Mouse (Mus musculus) A20 (cell line): Measurements from ENCODE around the gene Tmem44.
"Not testable (repeated sequence)": the region's sequence is repeated elsewhere in the genome, so short reads cannot be mapped to it uniquely, and the experiment has no call there.

ENCODE experiments used
- DNase-seq: peaks from one replicate; pipeline ENCODE4 v3.0.0-alpha.2; 2011; ENCODE audit warnings: low read depth, low spot score

Tmem44 gene

GRCm38 (mm10) chr16:30497307-30497706, 53.3 kb downstream of the Tmem44 start:
- no peak for DNase-seq

DNA sequence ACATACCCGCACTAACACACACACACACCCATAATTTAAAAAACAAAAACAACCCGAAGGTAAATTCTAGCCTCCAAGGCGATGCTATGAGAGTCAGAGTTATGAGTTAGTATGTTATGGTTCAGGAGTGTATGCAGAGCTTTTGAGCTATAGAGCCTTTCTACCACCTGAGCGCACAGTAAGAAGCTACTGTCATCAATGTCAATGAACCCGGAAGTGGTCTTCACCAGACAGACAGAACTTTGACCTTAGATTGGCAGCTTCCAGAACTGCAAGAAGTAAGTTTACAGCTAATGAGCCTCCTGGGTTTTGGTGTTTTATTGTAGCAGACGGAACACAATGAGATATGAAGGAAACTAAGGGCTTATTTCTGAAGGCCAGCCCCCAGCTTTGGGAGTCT, 55.8 kb downstream of the Tmem44 start:
- no peak for DNase-seq

DNA sequence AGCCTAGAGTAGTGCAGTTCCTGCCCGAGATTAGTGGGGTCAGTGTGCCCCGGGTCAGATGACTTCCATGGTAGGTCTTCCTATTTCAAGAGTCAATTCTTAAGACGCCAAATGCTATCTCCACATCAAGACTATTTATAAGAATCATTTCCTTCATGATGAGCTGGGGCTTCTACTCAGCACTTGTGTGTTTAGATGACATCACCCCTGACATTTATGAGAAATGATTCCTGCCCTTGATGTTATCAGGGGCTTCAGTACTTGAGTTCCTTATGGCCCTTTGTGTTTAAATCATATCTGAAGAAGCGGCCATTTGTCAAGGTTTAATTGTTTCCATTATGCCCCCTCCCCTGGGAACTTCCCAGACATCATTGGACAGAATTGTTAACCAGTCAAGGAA, 58.9 kb downstream of the Tmem44 start:
- DNase-seq = no peak

DNA sequence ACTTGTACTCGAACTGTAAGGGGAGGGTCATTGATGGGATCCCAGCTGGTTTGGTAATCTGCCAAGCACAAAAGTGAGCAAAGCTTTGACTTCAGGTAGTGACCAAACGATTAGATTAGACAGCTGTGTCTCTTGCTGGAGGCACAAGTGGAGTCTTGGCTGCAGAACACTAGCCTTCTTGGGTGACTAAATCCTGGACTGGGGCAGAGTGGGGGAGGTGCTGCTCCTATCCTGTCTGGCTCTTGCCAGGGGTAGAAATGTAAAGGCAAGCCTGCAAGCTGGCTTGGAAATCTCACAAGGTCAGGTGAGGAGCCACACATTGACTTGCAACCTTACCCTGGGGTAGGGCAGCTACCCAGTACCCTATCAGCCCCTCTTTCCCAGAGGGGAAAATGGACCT, 59.9 kb downstream of the Tmem44 start:
- DNase-seq = no peak

DNA sequence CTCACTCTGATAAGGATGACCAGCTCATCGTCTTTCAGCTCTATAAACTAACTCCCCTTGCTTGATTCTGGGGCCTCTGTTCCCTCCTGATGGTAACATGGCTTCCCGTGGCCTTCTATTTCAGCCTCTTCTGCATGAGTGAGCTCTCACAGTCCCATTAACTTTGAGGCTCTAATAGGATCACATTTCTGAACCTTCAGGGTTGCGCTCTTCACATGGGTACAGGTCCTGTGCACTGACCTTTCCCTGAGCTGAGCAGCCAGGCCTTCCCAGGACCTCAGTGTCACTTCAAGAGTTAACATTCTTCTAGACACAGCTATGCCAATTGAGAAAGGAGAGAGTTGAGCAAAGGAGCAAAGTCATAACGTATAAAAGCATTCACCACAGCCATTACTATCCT, 60.3 kb downstream of the Tmem44 start:
- no peak for DNase-seq

- no peak for DNase-seq
These were observed 61.0 kb downstream of the Tmem44 start for GRCm38 (mm10) chr16:30489662-30490061.

GRCm38 (mm10) chr16:30486498-30486897, 64.1 kb downstream of the Tmem44 start:
- DNase-seq = no peak

- no peak for DNase-seq
These were observed 72.9 kb downstream of the Tmem44 start for GRCm38 (mm10) chr16:30477791-30478190.

DNA sequence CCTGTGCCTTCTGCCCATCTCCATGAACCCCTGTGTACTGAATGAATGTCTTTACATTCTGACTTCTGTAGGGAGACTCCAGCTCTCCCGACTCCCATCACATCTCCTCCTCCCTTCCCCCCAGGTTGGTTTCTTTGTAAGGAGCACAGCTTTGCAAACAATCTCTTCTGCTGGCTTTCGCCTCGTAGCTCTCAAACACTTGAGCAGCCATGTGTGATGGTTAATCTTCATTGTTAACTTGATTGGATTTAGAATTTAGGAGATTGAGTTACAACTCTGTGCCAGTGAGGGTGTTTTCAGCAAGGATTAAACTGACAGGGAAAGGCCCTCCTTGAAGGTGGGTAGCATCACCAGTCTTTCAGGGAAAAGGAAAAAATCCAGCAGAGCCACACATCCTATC, 73.6 kb downstream of the Tmem44 start:
- no peak for DNase-seq

DNA sequence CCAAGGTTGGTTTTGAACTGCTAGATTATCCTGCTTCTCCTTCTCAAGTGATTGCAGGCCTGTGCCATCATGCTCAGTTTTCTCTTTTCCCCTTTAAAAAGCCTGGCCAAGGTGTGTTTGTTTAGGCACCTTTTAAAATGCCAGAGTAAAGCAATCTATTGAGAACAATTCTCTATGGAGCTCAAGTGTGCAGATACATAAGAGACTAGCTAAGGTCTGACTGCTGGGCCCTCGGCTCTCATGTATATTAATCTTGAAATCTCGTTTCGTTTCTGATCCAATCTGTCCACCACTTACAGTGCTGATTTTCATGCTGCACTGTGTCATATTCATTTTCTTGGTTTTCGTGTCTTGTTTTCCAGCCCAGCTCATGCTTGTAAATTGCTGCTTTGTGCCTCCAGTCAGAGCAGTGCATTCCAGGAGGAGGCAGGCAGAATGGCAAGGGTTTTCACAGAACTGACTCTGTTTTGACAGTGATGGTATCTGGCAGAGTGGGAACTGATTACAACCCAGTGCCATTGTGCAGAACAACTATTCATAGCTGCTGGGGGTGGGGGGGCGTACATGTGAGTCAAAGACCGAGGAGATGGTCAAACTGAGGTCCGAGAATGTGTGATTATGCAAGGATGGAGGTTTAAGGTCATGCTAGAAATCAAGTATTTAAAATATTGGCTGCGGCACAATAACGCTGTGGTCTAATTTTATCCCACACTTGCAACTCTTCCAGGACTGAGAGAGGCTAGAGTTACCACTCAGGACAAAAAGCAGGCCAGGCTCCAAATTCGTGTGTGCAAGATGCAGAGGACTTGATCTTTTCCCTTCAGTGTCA, 74.8 kb downstream of the Tmem44 start:
- DNase-seq = no peak

GRCm38 (mm10) chr16:30472447-30472846, 78.2 kb downstream of the Tmem44 start:
- no peak for DNase-seq

GRCm38 (mm10) chr16:30471912-30472311, 78.7 kb downstream of the Tmem44 start:
- DNase-seq = no peak

DNA sequence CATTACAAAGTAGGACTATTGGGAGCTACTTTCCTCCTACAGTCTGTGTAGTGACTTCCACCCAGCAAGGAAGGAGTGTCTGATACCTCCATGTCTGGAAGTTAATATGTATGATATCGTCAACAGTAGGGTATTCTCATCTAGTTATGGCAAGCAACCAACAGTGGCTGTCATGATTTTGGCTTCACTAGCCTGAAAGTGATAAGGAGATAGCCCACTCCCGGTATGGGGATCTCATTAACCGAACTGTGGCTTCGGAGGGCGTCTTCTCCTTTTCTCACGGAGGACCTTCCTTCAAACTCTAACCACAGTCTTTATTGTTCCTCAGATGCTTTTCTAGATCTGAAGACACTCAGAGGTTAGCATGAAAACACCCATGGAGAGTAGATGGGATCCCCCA, 81.7 kb downstream of the Tmem44 start:
- DNase-seq = no peak

GRCm38 (mm10) chr16:30465680-30466298, 84.9 kb downstream of the Tmem44 start:
- DNase-seq = no peak

DNA sequence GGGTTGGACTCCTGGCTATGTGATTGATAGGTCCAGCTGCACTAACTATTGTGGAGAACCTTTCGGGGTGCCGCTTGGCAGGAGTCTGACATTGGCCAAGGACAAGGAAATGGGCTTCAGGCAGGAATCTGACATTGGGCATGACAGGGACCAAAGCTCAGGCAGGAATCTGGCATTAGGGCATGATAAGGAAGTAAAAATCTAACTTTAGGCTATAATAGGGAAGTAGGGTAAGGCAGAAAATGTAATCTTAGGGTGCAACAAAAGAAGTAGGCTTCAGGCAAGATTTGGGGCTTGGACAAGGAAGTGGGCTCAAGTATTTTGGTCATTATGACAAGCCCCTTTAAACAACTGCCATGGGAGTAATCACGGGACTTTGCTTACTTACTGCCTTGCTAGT, 85.9 kb downstream of the Tmem44 start:
- DNase-seq = not testable (repeated sequence)
